Mouse (Mus musculus): Measurements from ENCODE around the gene Cdh1. TPM values are rescaled to one million over a fixed set of nuclear protein-coding genes. Genes with fewer than 3 reads are reported as not detected.
A peak's percentile ranks its signal among the peaks of the same experiment; 100 is the strongest.

Gene Cdh1
- polyA plus RNA-seq, 1 experiment from 2014 or later: 37.9 TPM

GRCm38 (mm10) chr8:106714297-106714696, 111.1 kb downstream of the Cdh1 start:
- Histone ChIP-seq H3K4me1 (peaks cover 11% of the 10 kb centered on the region), H3K27me3 (no peaks in the 10 kb centered on the region), H3K9ac (no peak overlapping the region), H3K9me3 (no peaks in the 10 kb centered on the region), H3K27ac (no peak overlapping the region), H3K4me2 (no peak overlapping the region), H3K4me3 (no peak overlapping the region), H3K36me3 (peaks cover 5% of the 10 kb centered on the region)
- 51% methylated on average over 4 of the region's 4 CpGs for WGBS
- ATAC-seq (ENCODE audit: insufficient number of reproducible peaks, insufficient read depth, low FRiP score, low TSS enrichment, low read depth): no peak

DNA sequence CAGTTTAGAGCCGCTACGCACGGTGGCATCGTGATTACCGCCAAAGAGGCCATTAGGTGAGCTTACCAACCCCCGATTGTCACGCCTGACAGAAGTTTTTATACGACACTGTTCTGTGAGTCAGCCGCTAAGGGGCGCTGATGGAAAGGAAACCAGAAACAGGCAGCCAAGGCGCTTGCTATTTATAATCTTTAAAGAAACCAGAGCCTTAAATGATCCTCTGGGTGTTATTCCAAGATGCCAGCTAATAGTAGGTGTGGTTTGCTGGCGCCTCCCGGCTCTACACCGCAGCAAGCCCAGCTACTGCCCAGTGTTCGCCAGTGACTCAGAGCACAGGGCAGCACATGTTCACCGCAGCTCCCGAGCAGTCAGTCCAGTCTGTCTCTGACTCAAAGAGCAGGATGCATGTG, 114.9 kb downstream of the Cdh1 start:
- WGBS: 13% methylated on average over 17 of the region's 17 CpGs
- H3K4me3 ChIP-seq: peak overlapping the region; percentile 24
- peaks cover 14% of the 10 kb centered on the region; the same call in 1 of the 2 replicates for H3K36me3 ChIP-seq
- H3K27ac ChIP-seq: no peak overlapping the region
- no peak for ATAC-seq (ENCODE audit: insufficient number of reproducible peaks, insufficient read depth, low FRiP score, low TSS enrichment, low read depth)
- H3K27me3 ChIP-seq: no peaks in the 10 kb centered on the region
- peaks cover 11% of the 10 kb centered on the region for H3K4me1 ChIP-seq
- peak overlapping the region; percentile 44; the same call in 1 of the 2 replicates for H3K9ac ChIP-seq
- H3K9me3 ChIP-seq: no peaks in the 10 kb centered on the region
- peak overlapping the region; percentile 47 for H3K4me2 ChIP-seq

Other genes with a start within 250 kb of the Cdh1 start
- 31.0 and 34.2 TPM in 2 replicates for gene Zfp90, start 188.0 kb upstream of the Cdh1 start, polyA plus RNA-seq (2015; fragmentation: Nextera tagmentation; extraction: Ambion mirVana)
- gene 6030452D12Rik, start 102.8 kb upstream of the Cdh1 start, polyA plus RNA-seq (2015; fragmentation: Nextera tagmentation; extraction: Ambion mirVana): not detected in 2 replicates
- gene Cdh3, start 92.5 kb upstream of the Cdh1 start, polyA plus RNA-seq (2015; fragmentation: Nextera tagmentation; extraction: Ambion mirVana): 21.5 and 22.3 TPM in 2 replicates
- gene Gm10073, start 29.9 kb upstream of the Cdh1 start, polyA plus RNA-seq (2015; fragmentation: Nextera tagmentation; extraction: Ambion mirVana): 9.8 and 34.6 TPM in 2 replicates
- gene Tango6, start 79.7 kb downstream of the Cdh1 start, polyA plus RNA-seq (2015; fragmentation: Nextera tagmentation; extraction: Ambion mirVana): 11.3 and 11.5 TPM in 2 replicates

Data from embryonic facial prominence, embryonic 13.5 days (tissue).